Mouse (Mus musculus) brain, embryonic 14.5 days (tissue): ENCODE measurements around the gene Lrrc51.

Experiments used
- CTCF ChIP-seq: fragments of 200-500 bp; IDR thresholded peaks from 2 replicates; pipeline ENCODE4 v1.5.1; 2012; ENCODE audit warnings: inconsistent platforms, mild to moderate bottlenecking, moderate library complexity, borderline replicate concordance; ENCODE audit not compliant: insufficient read depth, insufficient read length; ENCODE audit errors: extremely low read depth
- POLR2A ChIP-seq: fragments of 200-500 bp; IDR thresholded peaks from 2 replicates; pipeline ENCODE4 v1.6.1; 2012; ENCODE audit warnings: mild to moderate bottlenecking, inconsistent platforms, borderline replicate concordance; ENCODE audit not compliant: poor library complexity, insufficient read depth, insufficient read length, severe bottlenecking; ENCODE audit errors: extremely low read depth

DNA sequence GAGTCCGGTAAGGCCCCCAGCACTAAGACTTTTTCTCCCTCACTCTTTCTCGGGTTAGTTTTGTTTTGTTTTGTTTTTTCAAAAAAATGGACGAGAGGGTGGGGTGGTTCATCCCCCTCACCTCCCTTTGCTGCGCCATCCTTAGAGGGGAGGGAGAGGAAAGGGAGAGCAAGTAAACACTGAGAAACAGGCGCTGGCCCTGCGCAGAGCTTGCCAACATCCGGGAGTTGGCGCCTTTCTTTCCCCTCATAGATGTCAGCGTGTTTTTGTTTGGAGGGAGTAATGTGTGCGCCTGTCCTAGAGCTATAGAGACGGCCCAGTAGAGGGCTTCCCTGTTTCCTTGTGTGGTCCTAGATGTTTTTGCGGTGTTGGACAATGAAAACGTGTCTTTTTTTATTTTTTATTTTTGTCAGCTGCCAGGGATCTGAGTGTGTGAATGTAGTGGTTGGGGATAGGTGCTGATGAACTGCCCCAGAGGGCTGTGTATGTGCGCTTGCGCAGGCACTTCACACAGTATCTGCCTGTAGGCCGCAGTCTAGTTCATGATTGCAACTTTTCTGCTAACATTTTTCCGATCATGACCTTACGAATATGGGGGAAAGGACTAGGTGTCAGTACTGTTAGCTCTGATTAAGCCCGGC is 37.2 kb upstream of the Lrrc51 start:
- TF ChIP-seq POLR2A = no peak
- 0 out of 2 replicates have a peak, but pooled peaks have one; percentile 0 for TF ChIP-seq CTCF
